Mouse (Mus musculus): ENCODE data around the gene Acta2.
"Not testable (repeated sequence)": the region's sequence is repeated elsewhere in the genome, so short reads cannot be mapped to it uniquely, and the experiment has no call there.

Acta2 gene

DNA sequence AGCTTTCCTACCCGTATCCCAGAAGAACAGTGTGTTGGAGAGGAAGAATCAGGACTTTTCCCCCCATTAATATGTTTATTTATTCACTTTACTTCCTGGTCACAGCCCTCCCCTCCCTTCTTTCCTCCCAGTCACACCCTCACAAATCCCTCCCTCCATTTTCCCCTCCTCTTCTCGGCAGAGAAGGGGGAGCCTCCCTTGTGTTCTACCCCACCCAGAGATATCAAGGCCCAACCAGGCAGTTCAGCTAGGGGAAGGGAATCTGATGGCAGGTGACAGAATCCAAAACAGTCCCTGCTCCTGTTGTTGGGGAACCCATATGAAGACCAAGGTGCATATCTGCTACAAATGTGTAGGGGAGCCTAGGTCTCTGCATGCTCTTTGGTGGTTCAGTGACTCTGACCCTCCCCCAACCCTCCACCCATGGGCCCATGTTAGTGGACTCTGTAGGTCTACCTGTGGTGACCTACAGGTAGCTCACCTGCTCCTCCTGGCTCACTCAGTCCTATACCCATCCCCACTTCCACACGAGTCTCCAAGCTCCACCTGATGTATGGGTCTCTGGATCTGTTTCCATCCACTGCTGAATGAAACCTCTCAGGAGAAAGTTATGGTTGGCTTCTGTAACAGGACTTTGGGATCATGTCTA, 34.5 kb downstream of the Acta2 start:
- DNase-seq (ENCODE audit: low read depth, low spot score): no peak

DNA sequence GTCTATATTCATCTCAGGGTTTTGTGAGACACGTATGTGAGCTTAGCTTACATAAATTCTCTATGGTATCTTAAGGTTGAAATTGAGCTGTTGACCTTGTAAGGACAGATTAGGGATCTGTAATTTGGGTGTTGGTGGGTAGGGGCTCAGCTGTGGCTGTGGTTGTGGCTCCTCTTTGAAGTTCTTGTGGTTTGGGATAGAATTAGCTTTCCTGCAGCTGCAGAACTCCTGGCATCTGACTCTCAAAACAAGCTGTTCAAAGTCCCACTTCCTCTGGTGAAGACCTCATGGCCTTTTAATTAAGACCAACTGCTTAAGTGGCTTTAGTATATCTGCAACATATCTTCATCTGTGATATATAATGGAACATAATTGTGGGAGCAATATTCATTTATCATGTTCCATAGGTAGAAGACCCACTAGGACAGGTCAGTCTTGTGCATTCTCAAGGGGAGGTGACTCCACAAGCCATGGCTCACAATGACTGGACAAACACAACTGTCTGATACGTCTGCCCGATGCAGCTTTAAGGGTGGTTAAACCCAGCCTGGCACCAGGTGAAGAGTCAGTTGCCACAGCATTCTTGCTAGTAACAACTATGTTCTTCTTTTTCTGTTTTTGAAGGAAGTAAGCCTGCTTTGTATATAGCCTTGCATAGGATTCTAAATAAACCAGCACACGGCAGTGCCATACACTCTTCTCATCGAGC, 36.0 kb downstream of the Acta2 start:
- no peak for DNase-seq (ENCODE audit: low read depth, low spot score)

DNA sequence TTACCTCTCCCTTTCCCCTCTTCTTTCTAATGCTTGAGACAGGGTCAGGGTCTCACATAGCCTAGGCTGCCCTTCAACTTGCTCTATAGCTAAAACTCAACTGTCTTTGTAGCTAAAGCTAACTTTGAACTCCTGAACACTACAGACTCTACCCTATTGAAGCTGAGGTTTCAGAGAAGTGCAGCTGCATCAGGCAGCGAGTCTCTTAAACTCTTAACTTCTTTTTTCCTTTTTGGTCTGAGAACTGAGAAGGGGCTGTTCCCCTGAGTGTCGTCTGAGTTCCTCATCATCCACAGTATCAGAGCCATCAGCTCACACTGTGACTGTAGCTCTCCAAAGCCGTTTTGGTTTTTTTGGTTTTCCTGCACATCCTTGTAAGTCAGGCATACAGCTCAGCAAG, 37.6 kb downstream of the Acta2 start:
- DNase-seq (ENCODE audit: low read depth, low spot score): no peak

DNA sequence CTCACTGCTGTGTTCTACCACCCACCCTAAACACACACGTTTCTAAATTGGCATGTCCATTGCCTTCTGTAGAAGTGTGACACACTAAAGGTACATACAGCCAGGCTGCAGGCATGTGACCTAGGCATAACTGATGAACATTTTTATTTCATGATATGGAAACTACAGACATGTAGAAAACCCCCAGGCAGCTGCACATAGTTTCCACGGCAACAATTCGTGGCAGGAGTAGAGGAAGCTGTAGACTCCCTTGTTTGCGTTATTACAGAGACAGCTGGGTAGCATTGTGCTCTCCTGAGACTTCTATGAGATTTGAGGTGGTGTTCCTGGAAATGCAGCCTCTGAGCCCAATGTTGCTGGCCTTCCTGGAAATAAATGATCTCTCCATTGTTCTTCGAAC, 38.4 kb downstream of the Acta2 start:
- DNase-seq (ENCODE audit: low read depth, low spot score): no peak

DNA sequence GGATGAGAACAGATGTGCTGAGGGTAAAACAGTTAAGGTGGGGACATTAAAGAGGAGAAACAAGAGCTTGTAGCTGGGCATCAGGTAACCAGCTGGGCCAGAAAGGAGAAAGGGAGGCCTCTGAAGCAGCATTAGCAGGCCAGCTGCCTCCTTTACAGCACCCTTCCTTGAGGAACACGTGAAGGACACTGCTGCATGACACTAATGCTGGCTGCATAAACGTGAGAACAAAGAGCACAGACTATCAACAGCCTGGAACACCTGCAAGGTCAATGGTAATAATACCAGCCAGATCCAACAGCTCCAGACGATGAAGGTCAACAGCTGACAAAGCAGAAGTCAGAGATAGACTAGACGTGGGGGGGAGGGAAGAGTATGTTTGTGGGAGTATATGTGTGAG, 41.3 kb downstream of the Acta2 start:
- no peak for DNase-seq (ENCODE audit: low read depth, low spot score)

DNA sequence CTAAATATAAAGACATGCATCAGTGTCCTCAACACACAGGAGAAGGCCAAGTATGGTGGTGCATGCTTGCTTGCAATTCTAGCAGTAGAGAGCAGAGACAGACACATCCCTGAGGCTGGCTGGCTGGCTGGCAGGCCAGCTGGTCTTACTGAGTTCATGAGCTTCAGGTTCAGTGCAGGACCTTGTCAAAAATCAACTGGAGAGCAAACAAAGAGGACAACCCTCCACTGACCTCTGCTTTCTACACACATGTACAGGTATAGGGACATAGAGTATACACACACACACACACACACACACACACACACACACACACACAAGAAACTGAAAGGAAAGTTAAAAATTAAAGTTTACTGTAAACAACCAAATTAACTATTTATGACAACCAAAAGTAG, 42.1 kb downstream of the Acta2 start:
- DNase-seq (ENCODE audit: low read depth, low spot score): no peak

DNA sequence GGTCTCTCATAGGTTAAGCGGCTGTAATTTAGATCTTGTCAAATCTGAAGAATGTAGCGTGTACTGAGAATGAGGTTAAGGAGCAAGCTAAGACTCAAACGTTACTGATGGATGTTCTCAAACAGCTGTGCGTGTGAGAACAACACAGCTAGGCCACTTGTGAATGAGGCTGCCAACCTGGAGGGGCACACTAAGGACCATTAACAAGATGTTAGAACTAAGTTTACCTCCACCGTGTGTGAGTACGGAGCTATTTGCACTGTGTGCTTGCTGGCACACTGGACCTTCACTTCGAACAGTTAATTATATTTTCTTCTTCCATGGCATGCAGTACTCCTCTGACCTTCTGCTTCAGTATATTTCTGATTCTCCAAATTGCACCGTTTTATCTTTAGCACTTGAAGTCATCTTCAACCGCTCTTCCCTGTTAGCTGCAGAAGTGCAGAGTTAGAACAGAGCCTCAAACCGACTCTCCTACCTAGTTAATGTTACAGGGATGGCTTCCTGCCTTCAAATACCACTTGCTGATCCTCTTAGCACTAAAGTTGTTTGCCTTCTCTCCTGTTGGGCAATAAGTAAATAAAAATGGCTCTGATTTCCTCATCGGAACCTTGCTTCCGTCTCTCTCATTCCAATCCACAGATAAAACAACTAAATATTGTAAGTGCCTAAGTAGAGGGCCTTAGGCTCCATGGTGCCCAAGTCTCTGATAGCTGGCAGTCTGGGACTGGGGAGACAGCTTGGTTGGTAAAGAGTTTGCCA, 42.7 kb downstream of the Acta2 start:
- no peak for DNase-seq (ENCODE audit: low read depth, low spot score)

DNA sequence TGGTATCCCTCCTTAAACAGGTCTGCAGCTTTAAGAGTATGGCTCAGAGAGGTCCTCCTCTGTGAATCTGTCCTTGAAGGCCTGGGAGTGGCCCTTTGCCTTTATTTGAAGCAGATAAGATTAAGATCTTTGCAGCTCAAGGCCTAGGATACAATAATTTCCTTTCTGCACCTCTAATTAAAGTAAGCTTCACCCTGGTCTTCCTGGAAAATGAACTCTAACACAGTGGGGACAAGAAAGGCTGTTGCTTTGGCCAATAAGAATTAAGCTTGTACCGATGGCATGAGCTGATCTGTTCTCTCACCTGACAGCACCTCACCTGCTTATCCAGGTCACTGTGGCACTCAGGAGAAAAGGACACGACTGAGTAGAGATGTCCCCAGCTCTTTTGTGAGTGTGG, 44.5 kb downstream of the Acta2 start:
- no peak for DNase-seq (ENCODE audit: low read depth, low spot score)

DNA sequence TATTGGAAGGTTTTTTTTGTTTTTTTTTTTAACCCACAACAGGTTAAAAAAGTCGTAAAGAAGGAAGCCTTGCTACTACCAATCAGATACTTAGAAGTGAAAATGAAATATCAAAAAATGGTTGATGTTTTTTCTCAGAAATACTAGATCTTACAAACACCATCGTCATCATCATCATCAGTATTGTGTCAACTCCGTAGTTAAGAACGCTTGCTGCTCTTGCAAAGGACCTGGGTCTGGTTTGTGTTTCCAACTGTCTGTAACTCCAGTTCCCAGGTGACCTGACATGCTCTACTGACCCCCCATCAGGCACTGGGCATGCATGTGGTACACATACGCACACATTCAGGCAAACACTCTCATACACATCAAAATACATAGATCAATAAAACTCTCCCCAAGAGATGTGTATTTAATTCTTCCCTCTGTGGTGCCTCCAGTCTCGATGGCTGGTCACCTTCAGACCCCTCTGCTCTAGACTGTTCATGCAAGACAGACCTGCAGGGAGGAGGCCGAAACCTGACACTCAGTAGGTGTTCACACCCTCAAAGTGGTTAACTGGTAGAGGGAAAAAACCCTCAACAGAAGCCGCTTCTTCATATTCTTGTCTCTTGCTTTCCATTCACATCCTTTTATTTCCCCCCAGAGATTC, 45.3 kb downstream of the Acta2 start:
- no peak for DNase-seq (ENCODE audit: low read depth, low spot score)

DNA sequence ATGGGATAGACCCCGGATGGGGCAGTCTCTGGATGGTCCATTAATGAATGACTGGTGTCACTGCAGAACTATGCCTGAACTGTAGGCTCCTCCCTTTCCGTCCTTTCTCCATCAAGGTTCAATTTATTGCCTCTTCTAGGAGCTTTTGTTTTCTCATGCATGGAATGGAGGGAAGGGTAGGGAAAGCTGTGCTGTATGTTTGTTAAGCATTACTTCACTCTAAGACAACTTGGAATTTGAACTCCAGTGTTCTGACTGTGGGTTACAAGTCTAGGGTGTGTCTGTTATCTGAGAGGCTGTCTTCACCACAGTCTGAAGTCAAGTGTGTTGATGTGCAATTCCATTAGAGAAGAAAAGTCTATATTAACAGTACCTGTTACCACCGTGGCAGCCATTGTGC, 46.4 kb downstream of the Acta2 start:
- DNase-seq (ENCODE audit: low read depth, low spot score): no peak

DNA sequence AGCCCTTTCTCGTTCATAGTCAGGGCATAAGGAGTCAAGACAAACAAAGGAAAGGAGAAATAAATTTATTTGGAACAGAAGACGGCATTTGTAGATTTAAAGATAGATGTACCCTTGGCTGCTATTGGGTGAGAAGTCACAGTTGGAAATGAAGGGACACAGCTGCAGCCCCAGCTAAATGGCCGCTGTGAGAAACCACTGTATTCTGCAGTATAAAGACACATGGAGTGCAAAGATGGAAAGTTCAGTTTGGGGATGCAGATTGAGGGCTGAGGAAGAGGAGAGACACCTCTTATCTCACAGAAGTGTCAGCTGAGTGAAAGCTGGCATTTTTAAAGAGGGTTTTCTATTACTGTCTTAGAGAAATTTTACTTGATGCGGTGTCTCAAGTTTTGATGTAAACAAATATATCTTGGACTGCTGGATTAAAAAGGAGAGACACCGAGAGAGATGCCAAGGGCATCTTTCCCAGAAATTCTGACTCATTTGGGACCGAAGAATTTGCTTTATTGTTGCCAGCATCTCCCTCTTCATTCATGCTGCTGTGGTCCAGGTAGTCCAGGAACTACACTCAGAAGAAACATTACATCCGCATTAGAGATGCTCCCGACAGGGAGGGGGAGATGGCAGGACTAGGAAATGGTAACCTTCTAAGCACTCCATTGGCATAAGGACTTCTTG, 48.5 kb downstream of the Acta2 start:
- DNase-seq (ENCODE audit: low read depth, low spot score): no peak

DNA sequence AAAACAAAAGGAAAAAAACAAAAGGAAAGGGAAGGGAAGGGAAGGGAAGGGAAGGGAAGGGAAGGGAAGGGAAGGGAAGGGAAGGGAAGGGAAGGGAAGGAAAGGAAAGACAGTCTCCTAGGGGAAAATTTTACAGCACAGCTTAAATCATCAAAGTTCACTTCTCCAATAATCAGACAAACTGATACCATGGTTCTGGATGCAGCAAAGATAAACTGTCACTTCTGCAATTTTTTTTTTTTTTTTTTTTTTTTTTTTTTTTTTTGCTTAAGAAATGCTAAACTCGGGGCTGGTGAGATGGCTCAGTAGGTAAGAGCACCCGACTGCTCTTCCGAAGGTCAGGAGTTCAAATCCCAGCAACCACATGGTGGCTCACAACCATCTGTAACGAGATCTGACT, 49.3 kb downstream of the Acta2 start:
- DNase-seq (ENCODE audit: low read depth, low spot score): not testable (repeated sequence)

DNA sequence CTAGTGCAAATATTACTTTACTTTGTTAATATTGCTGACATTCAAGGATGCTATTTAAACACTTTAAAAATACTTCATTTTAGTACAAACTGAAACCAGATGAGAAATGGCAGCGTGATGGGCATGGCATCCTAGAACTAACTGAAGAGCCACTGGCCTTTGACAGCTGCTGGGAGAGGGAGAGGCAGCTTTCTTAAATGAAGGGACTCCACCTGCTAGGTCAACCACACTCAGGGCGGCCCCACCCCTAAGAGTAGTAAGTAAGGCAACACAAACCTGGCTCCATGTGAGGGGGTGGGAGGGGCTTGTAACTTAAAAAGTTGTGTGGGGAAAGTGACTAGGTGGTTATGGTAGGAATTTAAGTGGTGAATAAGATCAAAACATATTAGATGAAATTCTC, 52.7 kb downstream of the Acta2 start:
- DNase-seq (ENCODE audit: low read depth, low spot score): no peak

DNA sequence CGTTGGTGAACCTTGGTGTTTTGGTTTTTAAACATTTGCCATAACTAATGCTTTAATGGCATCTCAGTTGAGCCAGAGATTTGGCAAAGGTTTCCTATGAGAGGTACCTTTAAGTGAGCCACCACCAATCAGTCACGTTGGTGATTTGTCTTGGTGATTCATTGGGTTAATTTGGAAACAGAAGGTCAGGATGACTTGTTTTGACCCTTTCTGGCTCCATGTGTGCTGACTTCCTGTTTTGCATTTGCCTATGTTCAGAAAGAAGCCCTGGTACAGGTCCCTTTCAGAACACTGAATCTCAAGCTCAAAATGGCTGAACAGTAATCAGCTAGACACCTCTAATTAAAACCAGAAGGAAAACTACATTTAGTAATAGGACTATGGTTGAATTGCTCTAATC, 55.9 kb downstream of the Acta2 start:
- DNase-seq (ENCODE audit: low read depth, low spot score): no peak

DNA sequence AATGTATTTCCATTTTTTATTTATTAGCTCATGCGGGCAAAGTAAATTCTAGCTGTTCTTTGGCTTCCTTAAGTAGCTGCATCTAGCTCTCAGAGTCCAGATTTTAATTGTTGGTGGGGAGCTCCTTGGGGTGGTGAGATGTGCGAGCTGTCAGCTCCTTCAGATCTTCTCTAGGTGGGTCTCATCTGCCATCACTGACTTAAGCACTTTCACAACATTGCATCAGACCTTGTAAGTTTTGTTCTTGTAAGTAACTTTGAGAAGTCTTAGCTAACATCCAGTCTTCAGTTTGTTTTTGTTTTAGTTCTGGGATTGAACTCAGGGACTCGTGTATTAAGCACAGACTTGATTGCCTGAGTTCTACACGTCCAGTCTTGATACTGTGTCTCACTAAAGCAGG, 56.5 kb downstream of the Acta2 start:
- DNase-seq (ENCODE audit: low read depth, low spot score): no peak

DNA sequence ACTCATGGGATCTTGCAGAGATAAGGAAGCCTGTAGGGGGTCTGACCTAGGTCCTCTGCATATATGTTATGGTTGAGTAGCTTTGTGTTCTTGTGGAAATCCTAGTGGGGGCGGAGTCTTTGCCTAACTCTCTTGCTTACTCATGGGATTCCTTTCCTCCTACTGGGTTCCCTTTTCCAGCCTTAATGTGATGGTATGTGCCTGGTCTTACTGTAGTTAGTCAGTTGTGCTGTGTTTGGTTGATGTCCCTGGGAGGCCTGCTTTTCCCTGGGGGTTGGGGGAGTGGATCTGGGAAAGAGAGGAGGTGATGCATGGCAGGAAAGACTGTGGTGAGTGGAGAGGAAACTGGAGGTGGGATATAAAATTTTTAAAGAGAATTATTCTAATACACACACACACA, 57.3 kb downstream of the Acta2 start:
- DNase-seq (ENCODE audit: low read depth, low spot score): no peak

DNA sequence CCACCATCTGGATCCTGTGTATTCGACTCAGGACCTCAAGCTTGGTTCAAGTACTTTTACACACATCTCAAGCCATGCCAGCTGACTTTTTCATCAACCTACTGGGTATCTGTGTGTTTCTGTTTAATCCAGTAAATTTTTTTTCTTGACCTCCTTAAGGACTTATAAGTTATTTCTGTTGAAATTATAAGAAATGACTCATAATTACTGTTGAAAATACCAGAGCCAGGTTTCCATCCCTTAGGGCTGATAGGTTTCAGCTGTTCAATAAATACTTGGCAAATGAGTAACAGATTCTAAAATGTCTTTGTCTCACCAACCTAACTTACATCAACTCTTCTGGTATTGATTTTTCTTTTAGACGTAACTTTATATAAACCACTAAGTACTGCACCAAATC, 60.4 kb downstream of the Acta2 start:
- DNase-seq (ENCODE audit: low read depth, low spot score): no peak

DNA sequence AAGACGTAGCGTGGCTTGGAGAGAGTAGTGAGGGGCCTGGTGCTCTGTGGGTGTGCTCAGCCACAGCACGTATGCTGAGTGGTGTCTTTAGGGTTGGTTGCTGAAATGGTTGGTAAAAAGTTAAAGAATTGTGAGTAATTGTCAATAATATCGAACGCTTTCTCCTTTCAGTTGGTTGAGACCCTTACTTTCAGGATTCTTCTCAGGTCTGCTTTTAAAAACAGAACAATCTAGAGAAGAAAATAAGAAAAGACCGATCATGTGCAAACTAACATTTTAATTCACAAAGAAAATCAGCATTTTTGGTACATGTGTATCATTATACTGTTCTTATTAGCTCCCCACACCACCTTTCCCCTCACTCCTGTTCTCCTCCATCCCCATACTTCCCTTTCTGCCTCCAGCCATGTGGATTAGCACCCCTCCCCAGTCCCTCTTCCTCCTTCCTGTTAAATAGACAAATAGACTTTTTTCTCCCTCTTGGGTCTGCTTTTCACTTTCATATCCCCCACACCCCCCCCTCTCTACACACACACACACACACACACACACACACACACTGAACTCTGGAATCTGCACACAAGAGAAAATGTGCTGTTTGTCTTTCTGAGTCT, 61.2 kb downstream of the Acta2 start:
- no peak for DNase-seq (ENCODE audit: low read depth, low spot score)

DNA sequence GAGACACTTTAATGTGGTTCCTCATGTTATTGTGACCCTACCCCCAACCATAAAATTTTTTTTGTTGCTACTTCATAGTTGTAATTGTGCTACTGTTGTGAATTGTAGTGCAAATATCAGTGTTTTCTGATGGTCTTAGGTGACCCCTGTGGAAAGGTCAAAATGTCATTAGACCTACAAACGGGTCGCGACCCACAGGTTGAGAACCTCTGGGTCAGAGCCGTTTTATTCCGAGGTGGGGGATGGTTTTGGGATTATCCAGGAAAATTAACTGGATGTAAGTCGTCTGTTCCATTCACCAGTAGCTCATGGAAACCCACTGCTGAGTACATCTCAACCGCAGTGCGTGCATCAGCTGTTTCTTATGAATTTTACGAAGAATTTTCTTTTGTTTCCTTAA, 61.7 kb downstream of the Acta2 start:
- DNase-seq (ENCODE audit: low read depth, low spot score): no peak

DNA sequence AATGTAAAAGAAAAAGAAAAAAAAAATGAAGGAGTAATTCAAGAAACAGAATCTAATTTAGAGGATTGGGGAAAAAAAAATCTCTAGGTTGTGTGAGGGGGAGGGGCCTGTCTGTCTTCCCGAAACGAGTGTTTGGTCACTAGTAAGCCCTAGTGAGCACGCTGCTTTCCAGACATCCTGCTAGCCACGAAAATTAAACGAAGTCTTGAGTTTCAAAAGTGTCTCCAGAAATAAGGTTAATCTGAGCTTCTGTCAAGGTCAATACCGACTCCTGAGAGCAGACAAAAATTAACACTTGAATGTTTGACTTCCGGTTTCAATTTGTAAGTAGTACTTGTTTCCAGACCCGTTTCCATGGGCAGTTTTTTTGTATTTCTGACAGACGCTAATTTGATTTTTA, 62.2 kb downstream of the Acta2 start:
- no peak for DNase-seq (ENCODE audit: low read depth, low spot score)
